Mouse (Mus musculus): ENCODE data around the gene P2ry2. TPM values are rescaled to one million over a fixed set of nuclear protein-coding genes. Genes with fewer than 3 reads are reported as not detected.

P2ry2 gene
- total RNA-seq, 2 experiments from 2014 or later = 5.7 to 6.9 TPM

- peak; percentile 40 for ATAC-seq (replicated peaks; ENCODE audit: poor library complexity)
These were observed 21.9 kb downstream of the P2ry2 start for GRCm38 (mm10) chr7:100990636-100991311.

GRCm38 (mm10) chr7:100988092-100988491 is 24.6 kb downstream of the P2ry2 start:
- peak; percentile 75 for ATAC-seq (replicated peaks; ENCODE audit: poor library complexity)

- ATAC-seq (replicated peaks; ENCODE audit: poor library complexity) = peak; percentile 63
These were observed 27.9 kb downstream of the P2ry2 start for GRCm38 (mm10) chr7:100984452-100985395.

- ATAC-seq (replicated peaks; ENCODE audit: poor library complexity) = 0 out of 2 replicates have a peak, but pooled peaks have one; percentile 37
These were observed 33.5 kb downstream of the P2ry2 start for GRCm38 (mm10) chr7:100979175-100979574.

- no peak for ATAC-seq (replicated peaks; ENCODE audit: poor library complexity)
These were observed 34.5 kb downstream of the P2ry2 start for GRCm38 (mm10) chr7:100978171-100978570.

GRCm38 (mm10) chr7:100974135-100974903 is 38.3 kb downstream of the P2ry2 start, which contains the start of gene P2ry6:
Gene P2ry6 (minus strand): TSS chr7:100974649.
- ATAC-seq (replicated peaks; ENCODE audit: poor library complexity) = peak; percentile 56

- ATAC-seq (replicated peaks; ENCODE audit: poor library complexity) = no peak
These were observed 39.8 kb downstream of the P2ry2 start for GRCm38 (mm10) chr7:100972875-100973274.

GRCm38 (mm10) chr7:100968874-100969659 is 43.6 kb downstream of the P2ry2 start:
- ATAC-seq (replicated peaks; ENCODE audit: poor library complexity) = no peak

- ATAC-seq (replicated peaks; ENCODE audit: poor library complexity) = no peak
These were observed 44.3 kb downstream of the P2ry2 start for GRCm38 (mm10) chr7:100968376-100968775.

GRCm38 (mm10) chr7:100967850-100968249 is 44.8 kb downstream of the P2ry2 start:
- ATAC-seq (replicated peaks; ENCODE audit: poor library complexity) = no peak

- ATAC-seq (replicated peaks; ENCODE audit: poor library complexity) = no peak
These were observed 46.7 kb downstream of the P2ry2 start for GRCm38 (mm10) chr7:100966014-100966413.

- ATAC-seq (replicated peaks; ENCODE audit: poor library complexity) = peak; percentile 68
These were observed 47.6 kb downstream of the P2ry2 start for GRCm38 (mm10) chr7:100965079-100965478.

- peak; percentile 87 for ATAC-seq (replicated peaks; ENCODE audit: poor library complexity)
These were observed 48.4 kb downstream of the P2ry2 start for GRCm38 (mm10) chr7:100964242-100964641.

- ATAC-seq (replicated peaks; ENCODE audit: poor library complexity) = no peak
These were observed 49.3 kb downstream of the P2ry2 start for GRCm38 (mm10) chr7:100963381-100963780.

- ATAC-seq (replicated peaks; ENCODE audit: poor library complexity) = peak; percentile 27
These were observed 51.5 kb downstream of the P2ry2 start for GRCm38 (mm10) chr7:100961146-100961545.

- ATAC-seq (replicated peaks; ENCODE audit: poor library complexity) = no peak
These were observed 52.2 kb downstream of the P2ry2 start for GRCm38 (mm10) chr7:100960462-100960861.

GRCm38 (mm10) chr7:100958426-100958825 is 54.2 kb downstream of the P2ry2 start:
- ATAC-seq (replicated peaks; ENCODE audit: poor library complexity) = peak; percentile 55; the same call in 1 of the 2 replicates

- ATAC-seq (replicated peaks; ENCODE audit: poor library complexity) = no peak
These were observed 60.0 kb downstream of the P2ry2 start for GRCm38 (mm10) chr7:100952686-100953085.

- ATAC-seq (replicated peaks; ENCODE audit: poor library complexity) = no peak; the same call in 1 of the 2 replicates
These were observed 60.8 kb downstream of the P2ry2 start for GRCm38 (mm10) chr7:100951903-100952302.

- peak; percentile 82 for ATAC-seq (replicated peaks; ENCODE audit: poor library complexity)
These were observed 62.1 kb downstream of the P2ry2 start for GRCm38 (mm10) chr7:100950481-100951010.
